9 mouse cellular contexts compared by ENCODE assay signal in genomic region chr9:121974141-121974986, GRCm38 (mm10). TPM values are rescaled to one million over a fixed set of nuclear protein-coding genes. Genes with fewer than 3 reads are reported as not detected.
DNase-seq lines count a peak whose midpoint lies in the region; ATAC-seq and TF ChIP-seq lines count a peak whose summit lies in the region.
"Had no signal": no experiment of that assay in that cellular context is flagged by ENCODE, and none has a peak within 500 bp of the region (broad histone marks: within the 10 kb centered on the region; RNA-seq: fewer than 3 reads in every experiment).

No protein-coding gene starts in this region.

- WGBS in embryonic facial prominence, embryonic 15.5 days: 72% methylated on average over 12 of the region's 12 CpGs
- WGBS in embryonic facial prominence, embryonic 10.5 days: 88% methylated on average over 12 of the region's 12 CpGs
- 80% methylated on average over 12 of the region's 12 CpGs for WGBS in limb, embryonic 12.5 days
- 85% methylated on average over 12 of the region's 12 CpGs for WGBS in limb, embryonic 10.5 days
- 59% methylated on average over 12 of the region's 12 CpGs for WGBS in limb, embryonic 14.5 days

- H3K36me3 ChIP-seq in embryonic facial prominence, embryonic 15.5 days: no peaks in the 10 kb centered on the region
- H3K36me3 ChIP-seq in embryonic facial prominence, embryonic 10.5 days (replicated peaks): no peaks in the 10 kb centered on the region
- no peaks in the 10 kb centered on the region for H3K36me3 ChIP-seq in limb, embryonic 12.5 days
- no peaks in the 10 kb centered on the region for H3K36me3 ChIP-seq in limb, embryonic 10.5 days
- no peaks in the 10 kb centered on the region for H3K36me3 ChIP-seq in limb, embryonic 14.5 days (ENCODE audit: control insufficient read depth, insufficient read depth, low read length)

- no peaks in the 10 kb centered on the region for H3K27me3 ChIP-seq in embryonic facial prominence, embryonic 15.5 days
- H3K27me3 ChIP-seq in embryonic facial prominence, embryonic 10.5 days (replicated peaks; ENCODE audit: low read depth, poor library complexity, severe bottlenecking): no peaks in the 10 kb centered on the region
- H3K27me3 ChIP-seq in limb, embryonic 12.5 days: no peaks in the 10 kb centered on the region
- no peaks in the 10 kb centered on the region for H3K27me3 ChIP-seq in limb, embryonic 10.5 days (ENCODE audit: low read depth, poor library complexity, severe bottlenecking)
- H3K27me3 ChIP-seq in limb, embryonic 14.5 days (ENCODE audit: control insufficient read depth, insufficient read depth, low read length): no peaks in the 10 kb centered on the region

- TF ChIP-seq POLR2A in limb, embryonic 14.5 days (IDR thresholded peaks at IDR 0.05; ENCODE audit: borderline replicate concordance, extremely low read depth, insufficient read depth, insufficient read length): no peak

- H3K4me3 ChIP-seq in embryonic facial prominence, embryonic 15.5 days (replicated peaks): no peak overlapping the region
- no peak overlapping the region for H3K4me3 ChIP-seq in embryonic facial prominence, embryonic 10.5 days
- H3K4me3 ChIP-seq in limb, embryonic 12.5 days (replicated peaks): no peak overlapping the region
- H3K4me3 ChIP-seq in limb, embryonic 10.5 days: no peak overlapping the region
- H3K4me3 ChIP-seq in limb, embryonic 14.5 days (replicated peaks; ENCODE audit: low read length): no peak overlapping the region

- no peak overlapping the region for H3K9ac ChIP-seq in embryonic facial prominence, embryonic 15.5 days
- H3K9ac ChIP-seq in limb, embryonic 12.5 days (replicated peaks): no peak overlapping the region
- no peak overlapping the region for H3K9ac ChIP-seq in limb, embryonic 14.5 days (ENCODE audit: low read depth, low read length, severe bottlenecking)

- no peak for ATAC-seq in embryonic facial prominence, embryonic 15.5 days (ENCODE audit: insufficient number of reproducible peaks, low FRiP score, low TSS enrichment, low read depth)
- ATAC-seq in limb, embryonic 12.5 days (ENCODE audit: insufficient number of reproducible peaks, insufficient read depth, low FRiP score, low TSS enrichment, low read depth): no peak
- no peak for ATAC-seq in limb, embryonic 14.5 days (ENCODE audit: low FRiP score, low read depth)
- ATAC-seq in erythroblast, adult 5-6 weeks (replicated peaks; ENCODE audit: low FRiP score, poor library complexity, severe bottlenecking): no peak

- H3K4me2 ChIP-seq in embryonic facial prominence, embryonic 15.5 days (replicated peaks): no peak overlapping the region
- no peak overlapping the region for H3K4me2 ChIP-seq in limb, embryonic 12.5 days
- no peak overlapping the region for H3K4me2 ChIP-seq in limb, embryonic 14.5 days (replicated peaks; ENCODE audit: low read depth, low read length, severe bottlenecking)

- no peak for DNase-seq in embryonic facial prominence, embryonic 10.5 days (ENCODE audit: low spot score)
- no peak for DNase-seq in limb, embryonic 10.5 days (ENCODE audit: low spot score)
- peak; percentile 60 to 61 for DNase-seq in cerebellum, postnatal 36 days
- no peak for DNase-seq in limb, embryonic 14.5 days (ENCODE audit: low spot score)
- no peak for DNase-seq in embryo, embryonic 9.5 days (ENCODE audit: extremely low spot score)

- H3K4me1 ChIP-seq in embryonic facial prominence, embryonic 15.5 days: peaks cover 16% of the 10 kb centered on the region; the same call in 1 of the 2 replicates
- H3K4me1 ChIP-seq in embryonic facial prominence, embryonic 10.5 days: 0 out of 2 replicates have a peak, but pooled peaks cover 7% of the 10 kb centered on the region
- peaks cover 20% of the 10 kb centered on the region for H3K4me1 ChIP-seq in limb, embryonic 12.5 days (replicated peaks)
- no peaks in the 10 kb centered on the region for H3K4me1 ChIP-seq in limb, embryonic 10.5 days
- H3K4me1 ChIP-seq in limb, embryonic 14.5 days (ENCODE audit: control insufficient read depth, insufficient read depth, low read length): peaks cover 17% of the 10 kb centered on the region

- peak overlapping the region; percentile 51 for H3K27ac ChIP-seq in embryonic facial prominence, embryonic 15.5 days (replicated peaks)
- no peak overlapping the region for H3K27ac ChIP-seq in embryonic facial prominence, embryonic 10.5 days (replicated peaks)
- H3K27ac ChIP-seq in limb, embryonic 12.5 days: peak overlapping the region; percentile 59; the same call in 1 of the 2 replicates
- no peak overlapping the region for H3K27ac ChIP-seq in limb, embryonic 10.5 days
- peak overlapping the region; percentile 67; the same call in 1 of the 2 replicates for H3K27ac ChIP-seq in limb, embryonic 14.5 days (replicated peaks; ENCODE audit: low read depth, low read length)

- no peaks in the 10 kb centered on the region for H3K9me3 ChIP-seq in embryonic facial prominence, embryonic 15.5 days (replicated peaks)
- H3K9me3 ChIP-seq in embryonic facial prominence, embryonic 10.5 days: no peaks in the 10 kb centered on the region
- no peaks in the 10 kb centered on the region for H3K9me3 ChIP-seq in limb, embryonic 12.5 days
- H3K9me3 ChIP-seq in limb, embryonic 10.5 days (replicated peaks): no peaks in the 10 kb centered on the region
- no peaks in the 10 kb centered on the region for H3K9me3 ChIP-seq in limb, embryonic 14.5 days (ENCODE audit: control insufficient read depth, low read length)

RNA-seq across cellular contexts. Expression of gene Pomgnt2, which starts 22.5 kb away (rescaled TPM):
- polyA plus RNA-seq in embryonic facial prominence, embryonic 15.5 days (2015; fragmentation: Nextera tagmentation; extraction: Ambion mirVana): 18.4 and 21.2 TPM in 2 replicates
- 13.5 and 13.9 TPM in 2 replicates for polyA plus RNA-seq in embryonic facial prominence, embryonic 10.5 days (2016; fragmentation: Nextera tagmentation; extraction: Ambion mirVana)
- 10.4 and 11.2 TPM in 2 replicates for polyA plus RNA-seq in limb, embryonic 12.5 days (2016; fragmentation: Nextera tagmentation; extraction: Ambion mirVana)
- 11.5 and 12.5 TPM in 2 replicates for polyA plus RNA-seq in limb, embryonic 10.5 days (2016; fragmentation: Nextera tagmentation; extraction: Ambion mirVana)
- 20.3 and 24.6 TPM in 2 replicates for polyA plus RNA-seq in limb, embryonic 14.5 days (2012; rRNA removed)
- 14.6 and 15.9 TPM in 2 replicates for polyA plus RNA-seq in limb, embryonic 14.5 days (2014; fragmentation: Nextera tagmentation; extraction: Ambion mirVana)
- total RNA-seq in erythroblast, adult 5-6 weeks (2015; ENCODE audit: low replicate concordance): not detected in 2 replicates
- total RNA-seq in erythroblast, adult 5-6 weeks (2017; ENCODE audit: low replicate concordance): 2.0 TPM in 1 of 2 replicates, not detected in the other

RNA-seq across cellular contexts. Expression of gene Fam198a, which starts 23.6 kb away (rescaled TPM):
- polyA plus RNA-seq in embryonic facial prominence, embryonic 15.5 days (2015; fragmentation: Nextera tagmentation; extraction: Ambion mirVana): 4.1 and 4.7 TPM in 2 replicates
- 0.37 and 0.53 TPM in 2 replicates for polyA plus RNA-seq in embryonic facial prominence, embryonic 10.5 days (2016; fragmentation: Nextera tagmentation; extraction: Ambion mirVana)
- polyA plus RNA-seq in limb, embryonic 12.5 days (2016; fragmentation: Nextera tagmentation; extraction: Ambion mirVana): 1.6 and 1.8 TPM in 2 replicates
- polyA plus RNA-seq in limb, embryonic 10.5 days (2016; fragmentation: Nextera tagmentation; extraction: Ambion mirVana): 0.40 and 0.65 TPM in 2 replicates
- 8.7 and 11.4 TPM in 2 replicates for polyA plus RNA-seq in limb, embryonic 14.5 days (2012; rRNA removed)
- 6.4 and 6.7 TPM in 2 replicates for polyA plus RNA-seq in limb, embryonic 14.5 days (2014; fragmentation: Nextera tagmentation; extraction: Ambion mirVana)
- not detected in 2 replicates for total RNA-seq in erythroblast, adult 5-6 weeks (2015; ENCODE audit: low replicate concordance)
- total RNA-seq in erythroblast, adult 5-6 weeks (2017; ENCODE audit: low replicate concordance): not detected in 2 replicates

RNA-seq across cellular contexts. Expression of gene Cyp8b1, which starts 58.3 kb away (rescaled TPM):
- not detected in 2 replicates for polyA plus RNA-seq in embryonic facial prominence, embryonic 15.5 days (2015; fragmentation: Nextera tagmentation; extraction: Ambion mirVana)
- polyA plus RNA-seq in embryonic facial prominence, embryonic 10.5 days (2016; fragmentation: Nextera tagmentation; extraction: Ambion mirVana): not detected in 2 replicates
- polyA plus RNA-seq in limb, embryonic 12.5 days (2016; fragmentation: Nextera tagmentation; extraction: Ambion mirVana): not detected in 2 replicates
- polyA plus RNA-seq in limb, embryonic 10.5 days (2016; fragmentation: Nextera tagmentation; extraction: Ambion mirVana): not detected in 2 replicates
- not detected in 2 replicates for polyA plus RNA-seq in limb, embryonic 14.5 days (2012; rRNA removed)
- polyA plus RNA-seq in limb, embryonic 14.5 days (2014; fragmentation: Nextera tagmentation; extraction: Ambion mirVana): not detected in 2 replicates
- not detected in 2 replicates for total RNA-seq in erythroblast, adult 5-6 weeks (2015; ENCODE audit: low replicate concordance)
- not detected in 2 replicates for total RNA-seq in erythroblast, adult 5-6 weeks (2017; ENCODE audit: low replicate concordance)
- polyA plus RNA-seq: cortical plate, adult 2 months had no signal

Comparison
In these comparisons a context has a peak if more than half of its experiments do, and no peak if none do; other contexts are left out.
1. H3K27ac ChIP-seq: peak in embryonic facial prominence, embryonic 15.5 days (single experiment), limb, embryonic 12.5 days (single experiment) and limb, embryonic 14.5 days (single experiment); none in embryonic facial prominence, embryonic 10.5 days (single experiment) and limb, embryonic 10.5 days (single experiment).
2. DNase-seq: peak in cerebellum, postnatal 36 days (2 of 2); none in embryonic facial prominence, embryonic 10.5 days (single experiment), limb, embryonic 10.5 days (single experiment), limb, embryonic 14.5 days (single experiment) and embryo, embryonic 9.5 days (single experiment).